Mouse (Mus musculus) skeletal muscle tissue, adult 2 months (tissue): ENCODE results near the gene Cntnap3.
"Not testable (repeated sequence)": the region's sequence is repeated elsewhere in the genome, so short reads cannot be mapped to it uniquely, and the experiment has no call there.

Experiments
- DNase-seq: peaks from one replicate; pipeline ENCODE4 v3.0.0-alpha.2; 2012; ENCODE audit warnings: low read depth, low spot score

The Cntnap3 gene

GRCm38 (mm10) chr13:64903585-64904208 is at the start of gene Cntnap3:
Cntnap3 (minus strand) TSS chr13:64903955.
- no peak for DNase-seq

GRCm38 (mm10) chr13:64917191-64917590 is 13.4 kb upstream of the Cntnap3 start, which contains the start of gene Spata31:
Spata31 (plus strand) TSS chr13:64917406.
- DNase-seq: no peak

- DNase-seq: no peak
These were observed 623 bp downstream of the Cntnap3 start for GRCm38 (mm10) chr13:64903132-64903531.

- DNase-seq: no peak
These were observed 38.4 kb downstream of the Cntnap3 start for GRCm38 (mm10) chr13:64865397-64865796.

GRCm38 (mm10) chr13:64824856-64825255 is 78.9 kb downstream of the Cntnap3 start:
- not testable (repeated sequence) for DNase-seq

GRCm38 (mm10) chr13:64745383-64745782 is 158.4 kb downstream of the Cntnap3 start:
- DNase-seq: no peak

GRCm38 (mm10) chr13:64732244-64732643 is 171.5 kb downstream of the Cntnap3 start:
- DNase-seq: no peak

GRCm38 (mm10) chr13:64716791-64717190 is 187.0 kb downstream of the Cntnap3 start:
- DNase-seq: no peak

- no peak for DNase-seq
These were observed 211.3 kb downstream of the Cntnap3 start for GRCm38 (mm10) chr13:64692463-64692862.
